Mouse (Mus musculus): ENCODE data around the gene Armc8.

GRCm38 (mm10) chr9:99441647-99442433 lies 126.9 kb downstream of the Armc8 start:
- TF ChIP-seq CTCF (conservative IDR thresholded peaks at IDR 0.05; ENCODE audit: low read length) = no peak
- TF ChIP-seq POU5F1 (IDR thresholded peaks at IDR 0.05; ENCODE audit: borderline replicate concordance, low read length) = no peak
- no peak for TF ChIP-seq NANOG (IDR thresholded peaks at IDR 0.05; ENCODE audit: borderline replicate concordance, low read length)

Data from E14TG2a.4 (cell line).